In genomic region chr10:117376580-117377189, GRCm38 (mm10) we compare ENCODE assay signal across 8 mouse cellular contexts. TPM values are rescaled to one million over a fixed set of nuclear protein-coding genes. Genes with fewer than 3 reads are reported as not detected.
DNase-seq lines count a peak whose midpoint lies in the region; ATAC-seq lines count a peak whose summit lies in the region.

No protein-coding gene starts in this region.

- no peaks in the 10 kb centered on the region for H3K27me3 ChIP-seq in intestine, embryonic 15.5 days (replicated peaks)

- H3K27ac ChIP-seq in intestine, embryonic 15.5 days = peak overlapping the region; percentile 92

- peak; percentile 97 for ATAC-seq in intestine, embryonic 15.5 days

- peak overlapping the region; percentile 60 for H3K4me2 ChIP-seq in intestine, embryonic 15.5 days (replicated peaks)

- no peaks in the 10 kb centered on the region for H3K36me3 ChIP-seq in intestine, embryonic 15.5 days

- no peaks in the 10 kb centered on the region for H3K9me3 ChIP-seq in intestine, embryonic 15.5 days

- peak overlapping the region; percentile 100 for H3K9ac ChIP-seq in intestine, embryonic 15.5 days

- under 1% methylated on average over 77 of the region's 86 CpGs for WGBS in intestine, embryonic 15.5 days

- peak; percentile 90 for DNase-seq in adrenal gland, adult 8-10 months
- peak; percentile 93 for DNase-seq in embryo, embryonic 11.5 days (ENCODE audit: low read depth, low spot score)
- peak; percentile 90 to 95 for DNase-seq in gastrocnemius, postnatal 36 days
- peak; percentile 94 to 95 for DNase-seq in left cerebral cortex, postnatal 25 days (ENCODE audit: low spot score in 2 of 2)
- peak; percentile 97 for DNase-seq in mesoderm, embryonic 11.5 days (ENCODE audit: low read depth, low spot score)
- DNase-seq in right cerebral cortex, postnatal 25 days = peak; percentile 97
- peak; percentile 94 to 95 for DNase-seq in urinary bladder, postnatal 36 days (ENCODE audit: low spot score in 2 of 2)

- H3K4me3 ChIP-seq in intestine, embryonic 15.5 days (replicated peaks) = peak overlapping the region; percentile 99

- intact Hi-C loops in gastrocnemius, postnatal 36 days (cut with DNase I) = loop anchor here (5.0 kb wide), 1 partner anchor 56 kb away; no protein-coding TSS in a partner anchor
- intact Hi-C loops in left cerebral cortex, postnatal 25 days (cut with DNase I) = loop anchor here (5.0 kb wide), 3 partner anchors 61 to 301 kb away; partner anchors contain the start of gene Yeats4

- 0 out of 2 replicates have a peak, but pooled peaks cover 2% of the 10 kb centered on the region for H3K4me1 ChIP-seq in intestine, embryonic 15.5 days (replicated peaks)

RNA-seq across cellular contexts. Expression of gene Cpsf6, which starts 3.1 kb away (rescaled TPM):
- 10 to 100 TPM; 62.6 to 94.5 (median 80.2) TPM for total RNA-seq in adrenal gland, adult 8-10 months (2022)
- 10 to 100 TPM; 18.9 to 20.3 TPM for total RNA-seq in gastrocnemius, postnatal 36 days (2021)
- 112 and 129 TPM in 2 replicates for polyA plus RNA-seq in intestine, embryonic 15.5 days (2015; fragmentation: Nextera tagmentation; extraction: Ambion mirVana)
- total RNA-seq in left cerebral cortex, postnatal 25 days (2021) = 100 to 1,000 TPM; 106 to 109 TPM

Comparison
In these comparisons a context has a peak if more than half of its experiments do, and no peak if none do; other contexts are left out.
1. Peak in every context shown above with its lines: DNase-seq, ATAC-seq, H3K4me3 ChIP-seq and H3K27ac ChIP-seq.